Mouse (Mus musculus) cortical plate, adult 2 months (tissue): ENCODE results near the gene Pcsk2. TPM values are rescaled to one million over a fixed set of nuclear protein-coding genes. Genes with fewer than 3 reads are reported as not detected.

Source experiments
- H3K27ac ChIP-seq: fragments of 200-500 bp; 2 replicates; pipeline ENCODE4 v1.5.1; 2012; ENCODE audit warnings: low read length, control low read depth, inconsistent platforms; ENCODE audit not compliant: insufficient read depth
- H3K4me1 ChIP-seq: fragments of 200-500 bp; 2 replicates; pipeline ENCODE4 v1.6.1; 2011; ENCODE audit warnings: low read length; ENCODE audit not compliant: control insufficient read depth, insufficient read depth
- H3K4me3 ChIP-seq: fragments of 200-500 bp; 2 replicates; pipeline ENCODE4 v1.5.1; 2011; ENCODE audit warnings: mild to moderate bottlenecking, low read length, control low read depth; ENCODE audit not compliant: insufficient read depth
- CTCF ChIP-seq: fragments of 200-500 bp; IDR thresholded peaks from 2 replicates; pipeline ENCODE4 v1.5.1; 2011; ENCODE audit warnings: mild to moderate bottlenecking, control low read depth, low read length; ENCODE audit not compliant: insufficient read depth; ENCODE audit errors: extremely low read depth
- POLR2A ChIP-seq: fragments of 200-500 bp; IDR thresholded peaks from 2 replicates; pipeline ENCODE4 v1.6.1; 2011; ENCODE audit warnings: mild to moderate bottlenecking, low read length, control low read depth; ENCODE audit not compliant: insufficient read depth; ENCODE audit errors: extremely low read depth
- polyA plus RNA-seq: library from polyadenylated mRNA; depleted of rRNA; stranded (reverse); fragments of >200 nt; gene quantifications from 2 replicates; pipeline ENCODE4 v1.2.3, GENCODE M21; 2012

The Pcsk2 gene
- polyA plus RNA-seq, 1 experiment, result 188 TPM

DNA sequence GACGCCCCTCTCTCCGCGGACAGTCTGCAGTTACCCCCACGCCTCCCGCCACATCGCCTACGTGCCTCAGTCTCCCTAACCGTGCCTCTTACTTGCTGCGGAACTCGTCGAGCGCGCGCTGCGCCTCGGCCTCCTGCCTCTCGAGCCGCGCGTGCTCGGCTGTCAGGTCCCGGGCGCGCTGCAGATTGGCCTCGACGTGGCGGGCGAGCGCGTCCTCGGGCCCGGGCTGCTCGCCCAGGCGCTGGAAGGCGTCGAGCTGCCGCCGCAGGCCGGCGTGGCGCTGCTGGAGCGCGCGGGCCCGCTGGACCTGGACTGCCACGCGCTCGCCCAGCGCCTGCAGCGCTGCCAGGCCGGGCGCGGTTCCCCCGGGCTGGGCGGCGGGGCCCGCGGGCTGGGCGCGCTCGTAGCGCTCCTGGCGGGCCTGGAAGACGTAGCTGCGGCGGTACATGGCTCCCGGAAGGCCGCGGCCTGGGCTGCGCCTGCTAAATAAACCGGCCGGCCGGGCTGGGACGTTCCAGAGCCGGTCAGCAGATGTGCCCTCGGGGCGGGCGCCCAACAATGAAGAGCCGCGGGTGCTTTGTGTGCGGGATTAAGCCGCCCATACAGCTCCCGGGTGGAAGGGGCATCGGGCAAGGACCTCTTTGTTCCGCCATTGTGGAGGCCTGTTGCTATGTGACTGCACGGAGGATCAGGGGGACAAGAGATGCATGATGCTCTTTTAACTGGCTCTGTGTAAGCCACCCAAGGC lies 316.7 kb downstream of the Pcsk2 start, which contains the start of gene Bfsp1:
Gene Bfsp1, minus strand, starts transcription at position 690 of the 748 bp plus-strand sequence.
- peak within 1 kb of the TSS; percentile 20 for H3K4me3 ChIP-seq
- no peak within 1 kb of the TSS for H3K27ac ChIP-seq
- H3K4me1 ChIP-seq, result no peaks in the 10 kb centered on the region
- TF ChIP-seq CTCF (no peak), POLR2A (no peak)

DNA sequence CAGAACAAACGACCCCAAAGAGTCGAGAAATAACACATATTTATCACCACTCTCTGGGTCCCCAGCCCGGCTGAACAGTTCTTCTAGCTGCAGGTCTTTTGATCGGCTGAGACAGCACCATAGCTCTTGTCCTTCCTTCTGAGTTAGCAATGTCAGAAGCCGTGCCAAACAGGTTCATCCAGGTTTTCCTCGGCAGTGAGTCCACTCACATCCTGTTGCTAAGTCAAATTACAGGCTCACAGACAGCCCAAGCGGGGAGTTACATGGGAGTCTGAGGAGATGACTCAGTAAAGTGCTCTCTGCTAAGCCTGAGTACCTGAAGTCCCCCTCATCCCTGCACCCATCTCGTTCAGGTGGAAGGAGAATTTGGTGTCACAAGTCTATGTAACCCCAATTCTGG lies 318.6 kb downstream of the Pcsk2 start:
- Histone ChIP-seq H3K27ac (no peak overlapping the region), H3K4me3 (no peak overlapping the region), H3K4me1 (no peaks in the 10 kb centered on the region)
- no peak for TF ChIP-seq POLR2A
- no peak for TF ChIP-seq CTCF
